Mouse (Mus musculus) limb, embryonic 10.5 days (tissue): ENCODE data around the gene Tspan32. TPM values are rescaled to one million over a fixed set of nuclear protein-coding genes. Genes with fewer than 3 reads are reported as not detected.

Source experiments
- DNase-seq: peaks from one replicate; pipeline ENCODE4 v3.0.0-alpha.2; 2017; ENCODE audit warnings: low spot score
- H3K27ac ChIP-seq: fragments of 300-500 bp; sonication (generic); 2 replicates; pipeline ENCODE4 v1.5.1; 2016; ENCODE audit warnings: mild to moderate bottlenecking
- H3K27me3 ChIP-seq: fragments of 300-500 bp; sonication (generic); 2 replicates; pipeline ENCODE4 v1.6.1; 2016; ENCODE audit warnings: low read depth, mild to moderate bottlenecking; ENCODE audit not compliant: poor library complexity, severe bottlenecking
- H3K36me3 ChIP-seq: fragments of 300-500 bp; sonication (generic); 2 replicates; pipeline ENCODE4 v1.6.1; 2016; ENCODE audit warnings: mild to moderate bottlenecking, moderate library complexity
- H3K4me1 ChIP-seq: fragments of 300-500 bp; sonication (generic); 2 replicates; pipeline ENCODE4 v1.6.1; 2016
- H3K4me3 ChIP-seq: fragments of 300-500 bp; sonication (generic); 2 replicates; pipeline ENCODE4 v1.5.1; 2016; ENCODE audit warnings: mild to moderate bottlenecking, moderate library complexity
- H3K9me3 ChIP-seq: fragments of 300-500 bp; sonication (generic); replicated peaks from 2 replicates; pipeline ENCODE4 v1.6.1; 2016; ENCODE audit warnings: mild to moderate bottlenecking
- WGBS: fragments of 180-500 bp; shearing (Covaris S2); methylation state at CpG from one replicate; pipeline ENCODE4 v1.1.7; 2016; 5-methylcytosine and 5-hydroxymethylcytosine counted together
- polyA plus RNA-seq: library from polyadenylated mRNA; unstranded; fragments of >200 nt; fragmentation: Nextera tagmentation; extraction: Ambion mirVana; gene quantifications from 2 replicates; pipeline ENCODE4 v1.2.1, GENCODE M21; 2016

Gene Tspan32
- polyA plus RNA-seq, 1 experiment from 2014 or later, result 5.5 TPM

- Histone ChIP-seq H3K36me3 (no peaks in the 10 kb centered on the region), H3K9me3 (no peaks in the 10 kb centered on the region), H3K27me3 (no peaks in the 10 kb centered on the region), H3K27ac (no peak overlapping the region), H3K4me3 (no peak overlapping the region), H3K4me1 (no peaks in the 10 kb centered on the region)
- no peak for DNase-seq
- WGBS, result 92% methylated on average over 3 of the region's 3 CpGs
These were observed 38.1 kb downstream of the Tspan32 start for GRCm38 (mm10) chr7:143042897-143043300.

- Histone ChIP-seq H3K36me3 (no peaks in the 10 kb centered on the region), H3K9me3 (no peaks in the 10 kb centered on the region), H3K4me3 (no peak overlapping the region), H3K4me1 (no peaks in the 10 kb centered on the region), H3K27me3 (no peaks in the 10 kb centered on the region), H3K27ac (no peak overlapping the region)
- 90% methylated on average over 2 of the region's 2 CpGs for WGBS
- DNase-seq, result no peak
These were observed 39.4 kb downstream of the Tspan32 start for GRCm38 (mm10) chr7:143044049-143044825.

GRCm38 (mm10) chr7:143044826-143045206, 40.0 kb downstream of the Tspan32 start:
- H3K4me1 ChIP-seq, result no peaks in the 10 kb centered on the region
- H3K4me3 ChIP-seq, result no peak overlapping the region
- no peaks in the 10 kb centered on the region for H3K9me3 ChIP-seq
- no peaks in the 10 kb centered on the region for H3K27me3 ChIP-seq
- DNase-seq, result no peak
- H3K27ac ChIP-seq, result no peak overlapping the region
- H3K36me3 ChIP-seq, result no peaks in the 10 kb centered on the region

- WGBS, result 83% methylated on average over 7 of the region's 7 CpGs
- Histone ChIP-seq H3K27ac (no peak overlapping the region), H3K4me3 (no peak overlapping the region), H3K9me3 (no peaks in the 10 kb centered on the region), H3K27me3 (no peaks in the 10 kb centered on the region), H3K36me3 (no peaks in the 10 kb centered on the region), H3K4me1 (no peaks in the 10 kb centered on the region)
- no peak for DNase-seq
These were observed 41.5 kb downstream of the Tspan32 start for GRCm38 (mm10) chr7:143046358-143046757.

- no peak for DNase-seq
- H3K36me3 ChIP-seq, result no peaks in the 10 kb centered on the region
- no peaks in the 10 kb centered on the region for H3K27me3 ChIP-seq
- 77% methylated on average over 3 of the region's 3 CpGs for WGBS
- no peak overlapping the region for H3K27ac ChIP-seq
- H3K4me1 ChIP-seq, result peaks cover 18% of the 10 kb centered on the region
- H3K4me3 ChIP-seq, result no peak overlapping the region
- no peaks in the 10 kb centered on the region for H3K9me3 ChIP-seq
These were observed 44.5 kb downstream of the Tspan32 start for GRCm38 (mm10) chr7:143049331-143049730.

- Histone ChIP-seq H3K4me1 (peaks cover 26% of the 10 kb centered on the region), H3K27me3 (no peaks in the 10 kb centered on the region), H3K36me3 (0 out of 2 replicates have a peak, but pooled peaks cover 4% of the 10 kb centered on the region), H3K27ac (no peak overlapping the region), H3K4me3 (no peak overlapping the region), H3K9me3 (no peaks in the 10 kb centered on the region)
- no peak for DNase-seq
- WGBS, result 93% methylated on average over 3 of the region's 3 CpGs
These were observed 45.3 kb downstream of the Tspan32 start for GRCm38 (mm10) chr7:143049841-143050816.

- Histone ChIP-seq H3K36me3 (peaks cover 15% of the 10 kb centered on the region), H3K9me3 (no peaks in the 10 kb centered on the region), H3K4me1 (peaks cover 38% of the 10 kb centered on the region), H3K27ac (no peak overlapping the region), H3K4me3 (no peak overlapping the region), H3K27me3 (no peaks in the 10 kb centered on the region)
- no peak for DNase-seq
- WGBS, result 75% methylated on average over 2 of the region's 2 CpGs
These were observed 46.5 kb downstream of the Tspan32 start for GRCm38 (mm10) chr7:143051316-143051715.

GRCm38 (mm10) chr7:143052626-143053007, 47.8 kb downstream of the Tspan32 start, which contains the start of gene Cd81:
Gene Cd81, plus strand, starts transcription at chr7:143052739.
- under 1% methylated on average over 37 of the region's 37 CpGs for WGBS
- Histone ChIP-seq H3K4me1 (peaks cover 49% of the 10 kb centered on the region), H3K36me3 (peaks cover 28% of the 10 kb centered on the region), H3K27ac (peak within 1 kb of the TSS; percentile 93), H3K27me3 (no peaks in the 10 kb centered on the region), H3K4me3 (peak within 1 kb of the TSS; percentile 70), H3K9me3 (no peaks in the 10 kb centered on the region)
- peak; percentile 87 for DNase-seq

GRCm38 (mm10) chr7:143053008-143053899, 48.4 kb downstream of the Tspan32 start:
- Histone ChIP-seq H3K27me3 (no peaks in the 10 kb centered on the region), H3K4me3 (peak overlapping the region; percentile 70), H3K27ac (peak overlapping the region; percentile 93), H3K9me3 (no peaks in the 10 kb centered on the region), H3K4me1 (peaks cover 56% of the 10 kb centered on the region), H3K36me3 (peaks cover 34% of the 10 kb centered on the region)
- DNase-seq, result peak; percentile 77
- under 1% methylated on average over 46 of the region's 46 CpGs for WGBS

GRCm38 (mm10) chr7:143053961-143054611, 49.2 kb downstream of the Tspan32 start:
- peaks cover 63% of the 10 kb centered on the region for H3K4me1 ChIP-seq
- peak overlapping the region; percentile 93 for H3K27ac ChIP-seq
- no peaks in the 10 kb centered on the region for H3K9me3 ChIP-seq

GRCm38 (mm10) chr7:143054612-143054965, 49.7 kb downstream of the Tspan32 start:
- 75% methylated on average over 3 of the region's 3 CpGs for WGBS
- DNase-seq, result no peak
- Histone ChIP-seq H3K4me1 (peaks cover 67% of the 10 kb centered on the region), H3K27me3 (no peaks in the 10 kb centered on the region), H3K27ac (0 out of 2 replicates have a peak overlapping the region, but pooled peaks have one; percentile 93), H3K9me3 (no peaks in the 10 kb centered on the region), H3K36me3 (peaks cover 48% of the 10 kb centered on the region), H3K4me3 (peak overlapping the region; percentile 70)

More at GRCm38 (mm10) chr7:143053961-143054611, 49.2 kb downstream of the Tspan32 start:
- Histone ChIP-seq H3K4me3 (peak overlapping the region; percentile 70), H3K27me3 (no peaks in the 10 kb centered on the region), H3K36me3 (peaks cover 43% of the 10 kb centered on the region)
- WGBS, result 64% methylated on average over 11 of the region's 11 CpGs
- DNase-seq, result no peak

- 0 out of 2 replicates have a peak overlapping the region, but pooled peaks have one; percentile 93 for H3K27ac ChIP-seq
- peaks cover 51% of the 10 kb centered on the region for H3K36me3 ChIP-seq
- no peaks in the 10 kb centered on the region for H3K27me3 ChIP-seq
- H3K4me3 ChIP-seq, result peak overlapping the region; percentile 70
- DNase-seq, result no peak
- H3K9me3 ChIP-seq, result no peaks in the 10 kb centered on the region
- peaks cover 67% of the 10 kb centered on the region for H3K4me1 ChIP-seq
- 93% methylated on average over 3 of the region's 3 CpGs for WGBS
These were observed 50.2 kb downstream of the Tspan32 start for GRCm38 (mm10) chr7:143055001-143055400.
